Mouse (Mus musculus) left cerebral cortex, postnatal 14 days (tissue): ENCODE measurements around the gene Sdccag8. TPM values are rescaled to one million over a fixed set of nuclear protein-coding genes. Genes with fewer than 3 reads are reported as not detected.
A peak's percentile ranks its signal among the peaks of the same experiment; 100 is the strongest.
"Not testable (repeated sequence)": the region's sequence is repeated elsewhere in the genome, so short reads cannot be mapped to it uniquely, and the experiment has no call there.

Experiments used
- DNase-seq, 2 experiments: peaks; one replicate each; pipeline ENCODE4 v3.0.0; 2021 to 2022; ENCODE audit warnings: low spot score in 2 of 2, mixed read lengths in 1 of 2
- intact Hi-C: fragments of 180-260 bp; cut with DNase I; formaldehyde crosslinking; loops from one replicate; pipeline ENCODE4 v1.15.1; 2025
- total RNA-seq, 2 experiments: library from RNA; stranded (reverse); gene quantifications; 2 replicates each; pipeline ENCODE4 v1.2.3; 2021

Sdccag8 gene
- total RNA-seq, 2 experiments from 2014 or later: 10.6 to 13.6 TPM

DNA sequence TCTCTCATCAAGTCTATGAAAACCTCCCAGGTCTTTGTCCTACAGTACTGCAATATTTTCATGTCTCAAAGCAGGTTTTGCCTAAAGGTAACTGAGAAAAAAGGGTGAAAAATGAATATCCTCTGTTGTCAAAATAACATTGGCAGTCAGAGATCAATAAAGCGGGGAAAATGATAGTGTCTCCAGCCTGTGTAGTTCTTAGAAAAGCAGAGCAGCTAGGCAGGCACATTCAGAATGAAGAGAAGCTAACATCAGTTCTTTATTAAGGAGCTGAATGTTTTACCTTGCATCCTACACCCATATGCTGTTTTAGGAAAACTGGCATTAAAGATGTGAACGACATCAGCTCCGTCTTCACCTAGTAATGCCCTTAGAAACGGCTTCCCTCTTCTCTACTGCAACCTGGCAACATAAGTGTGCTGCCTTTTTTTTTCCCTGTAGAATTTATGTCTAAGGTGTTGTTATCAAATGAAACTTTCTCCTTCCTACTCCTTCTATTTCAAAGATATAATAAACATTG lies 116.6 kb downstream of the Sdccag8 start:
- no peak for DNase-seq
- intact Hi-C loops: loop anchor here (5.0 kb wide), 2 partner anchors 49 to 516 kb away; no protein-coding TSS in a partner anchor

DNA sequence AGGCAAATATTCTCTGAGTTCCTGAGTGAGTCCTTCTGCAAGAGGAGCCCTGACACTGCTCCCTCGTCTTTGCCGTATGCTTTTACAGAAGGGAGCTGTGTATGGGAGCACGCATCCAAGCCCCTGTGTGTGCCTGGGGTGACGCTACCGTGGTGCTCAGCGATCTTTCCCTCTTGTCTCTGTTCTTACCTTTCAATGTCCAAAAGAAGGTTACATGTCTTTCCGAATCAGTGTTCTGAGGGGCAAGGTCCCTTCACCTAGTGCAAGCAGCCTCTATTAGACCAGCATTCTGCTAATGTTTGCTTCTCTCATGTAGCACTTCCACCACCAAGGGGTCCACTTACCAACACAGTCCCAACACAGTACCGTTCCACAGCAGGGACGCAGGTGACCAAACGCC lies 117.1 kb downstream of the Sdccag8 start:
- intact Hi-C loops: loop anchor here (5.0 kb wide), 2 partner anchors 49 to 516 kb away; no protein-coding TSS in a partner anchor
- peak in 1 of 2 experiments; percentile 25 for DNase-seq

DNA sequence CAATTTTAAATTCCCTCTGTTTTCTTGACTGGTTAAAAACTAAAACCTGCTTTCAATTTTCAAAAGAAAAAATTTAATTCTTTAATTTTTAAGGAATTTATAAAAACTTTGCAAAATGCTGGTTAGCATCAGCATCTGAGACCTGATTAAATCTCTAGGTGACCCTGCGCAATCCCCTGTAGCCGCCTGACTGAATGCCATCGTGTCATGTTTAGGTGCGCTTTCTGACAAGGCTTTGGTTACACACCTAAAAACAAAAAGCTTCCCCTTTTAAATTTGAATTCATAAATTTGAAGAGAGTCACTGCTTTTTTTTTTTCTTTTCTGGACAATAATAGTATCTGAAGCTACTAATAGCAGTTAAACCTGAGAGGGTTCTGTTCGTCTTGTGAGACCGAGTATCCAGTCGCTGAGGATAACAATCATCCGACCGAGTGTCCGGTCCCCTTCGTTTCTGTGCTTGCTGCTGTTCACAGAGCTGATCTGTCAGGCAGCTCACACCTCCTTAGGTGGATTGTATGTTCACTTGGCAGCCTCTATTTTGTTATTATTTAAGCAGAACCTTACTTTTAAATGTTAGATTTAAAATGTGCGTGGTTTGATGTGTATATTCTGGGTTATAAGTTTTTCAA lies 118.0 kb downstream of the Sdccag8 start:
- no peak for DNase-seq
- intact Hi-C loops: loop anchor here (5.0 kb wide), 2 partner anchors 50 to 515 kb away; no protein-coding TSS in a partner anchor

DNA sequence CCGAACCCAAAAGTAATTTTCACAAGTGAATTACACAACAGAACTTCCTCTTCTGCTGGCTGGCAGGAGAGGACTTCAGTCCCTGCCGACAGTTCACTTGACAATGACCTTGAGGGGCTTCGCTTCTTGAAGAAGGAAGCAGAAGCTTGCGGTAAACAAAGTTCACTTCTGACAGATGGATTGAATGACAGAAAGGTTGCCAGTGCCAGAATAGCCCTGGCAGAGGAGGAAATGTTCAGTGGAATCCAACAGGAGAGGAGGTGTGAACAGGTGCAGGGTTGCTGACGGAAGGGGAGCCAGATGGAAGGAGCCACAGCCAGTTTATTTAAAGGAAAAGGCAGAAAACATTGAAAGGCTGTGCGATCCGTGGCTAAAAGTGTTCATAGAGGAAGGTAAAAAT lies 118.9 kb downstream of the Sdccag8 start:
- intact Hi-C loops: loop anchor here (5.0 kb wide), 2 partner anchors 51 to 514 kb away; no protein-coding TSS in a partner anchor
- DNase-seq: peak; percentile 64 to 69

DNA sequence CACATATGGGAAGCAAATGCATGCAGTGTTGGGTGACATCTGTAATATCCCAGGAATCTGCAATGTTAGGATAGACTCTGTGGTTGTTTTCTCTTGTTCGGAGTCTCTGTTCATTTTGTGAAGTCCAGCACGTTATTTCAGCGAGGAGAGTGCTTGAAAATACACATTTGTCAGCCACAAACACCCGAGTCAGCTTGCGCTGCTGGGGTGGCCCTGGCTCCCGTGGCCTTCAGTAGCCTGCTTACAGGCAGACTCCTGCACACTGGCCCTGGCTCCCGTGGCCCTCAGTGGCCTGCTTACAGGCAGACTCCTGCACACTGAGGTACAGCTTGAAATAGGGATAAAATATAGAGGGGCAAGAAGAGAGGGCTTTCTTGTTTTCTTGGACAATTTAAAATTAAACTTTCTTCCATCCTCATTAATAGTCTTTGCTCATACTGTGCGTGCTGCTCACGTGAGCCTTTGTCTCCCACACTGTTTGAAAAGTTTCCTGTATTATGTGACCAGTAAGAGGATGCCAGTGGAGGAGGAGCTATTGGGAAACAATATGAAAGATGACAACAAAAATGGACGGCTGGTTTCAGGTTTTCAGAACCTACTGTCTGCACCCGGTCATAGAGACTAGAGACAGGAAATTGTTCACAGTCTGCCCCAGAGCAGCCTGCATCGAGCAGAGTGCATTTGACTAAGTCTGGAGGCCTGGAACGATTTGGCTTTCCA lies 119.7 kb downstream of the Sdccag8 start:
- intact Hi-C loops: loop anchor here (5.0 kb wide), 2 partner anchors 52 to 513 kb away; no protein-coding TSS in a partner anchor
- DNase-seq: no peak

DNA sequence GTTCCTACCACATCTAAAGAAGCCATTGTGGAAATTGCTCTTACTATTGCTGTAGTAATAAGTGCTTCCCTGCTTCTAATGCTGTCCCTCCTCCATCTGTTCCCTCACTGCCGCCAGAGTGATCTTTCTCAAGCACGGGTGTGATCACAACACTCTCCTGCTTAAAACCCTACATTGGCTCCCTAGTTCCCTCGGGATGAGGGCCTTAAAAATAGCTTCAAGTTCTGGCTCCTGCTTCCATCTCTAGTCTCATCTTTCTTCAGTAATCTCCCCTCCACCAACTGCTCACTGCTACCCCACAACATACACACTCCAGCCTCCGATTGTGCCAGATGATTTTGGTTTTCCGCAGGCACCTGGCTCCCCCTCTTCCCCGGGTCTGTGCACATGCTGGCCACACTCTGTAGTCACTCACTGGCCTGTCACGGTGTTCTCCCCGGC lies 125.5 kb downstream of the Sdccag8 start:
- intact Hi-C loops: loop anchor here (10.0 kb wide), 1 partner anchor 405 kb away; no protein-coding TSS in a partner anchor
- peak; percentile 44 to 46 for DNase-seq

DNA sequence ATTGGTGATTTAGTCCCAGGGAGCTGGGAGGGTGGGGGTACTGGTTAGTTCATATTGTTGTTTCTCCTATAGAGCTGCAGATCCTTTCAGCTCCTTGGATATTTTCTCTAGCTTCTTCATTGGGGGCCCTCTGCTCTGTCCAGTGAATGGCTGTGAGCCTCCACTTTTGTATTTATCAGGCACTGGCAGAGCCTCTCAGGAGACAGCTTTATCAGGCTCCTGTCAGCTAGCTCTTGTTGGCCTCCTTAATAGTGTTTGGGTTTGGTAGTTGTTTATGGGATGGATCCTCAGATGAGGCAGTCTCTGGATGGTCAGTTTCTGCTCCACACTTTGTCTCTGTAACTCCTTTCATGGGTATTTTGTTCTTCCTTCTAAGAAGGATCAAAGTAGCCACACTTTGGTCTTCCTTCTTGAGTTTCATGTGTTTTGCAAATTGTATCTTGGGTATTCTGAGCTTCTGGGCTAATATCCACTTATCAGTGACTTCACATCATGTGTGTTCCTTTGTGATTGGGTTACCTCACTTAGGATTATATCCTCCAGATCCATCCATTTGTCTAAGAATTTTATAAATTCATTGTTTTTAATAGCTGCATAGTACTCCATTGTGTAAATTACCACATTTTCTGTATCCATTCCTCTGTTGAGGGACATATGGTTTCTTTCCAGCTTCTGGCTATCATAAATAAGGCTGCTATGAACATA lies 127.0 kb downstream of the Sdccag8 start:
- DNase-seq: not testable (repeated sequence)
- intact Hi-C loops: loop anchor here (10.0 kb wide), 1 partner anchor 403 kb away; no protein-coding TSS in a partner anchor

DNA sequence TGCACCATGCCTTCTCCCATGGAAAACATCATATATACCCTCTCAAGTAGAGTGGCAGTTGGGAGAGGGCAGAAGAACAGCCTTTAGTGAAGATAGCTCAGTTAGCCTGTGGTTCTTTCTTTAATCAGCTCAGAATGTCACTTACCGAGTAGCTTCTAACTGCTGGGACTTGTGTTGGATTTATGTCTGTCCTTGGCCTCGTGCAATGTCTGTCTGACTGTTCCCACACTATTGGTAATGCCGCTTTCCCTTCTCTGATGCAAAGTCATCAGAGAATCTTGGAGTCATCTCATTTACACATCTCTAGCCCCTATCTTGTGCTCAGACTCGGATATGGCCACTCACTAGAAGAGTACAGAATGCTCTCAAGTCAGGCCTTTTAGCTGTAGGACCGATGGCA lies 128.7 kb downstream of the Sdccag8 start:
- intact Hi-C loops: loop anchor here (10.0 kb wide), 1 partner anchor 402 kb away; no protein-coding TSS in a partner anchor

DNA sequence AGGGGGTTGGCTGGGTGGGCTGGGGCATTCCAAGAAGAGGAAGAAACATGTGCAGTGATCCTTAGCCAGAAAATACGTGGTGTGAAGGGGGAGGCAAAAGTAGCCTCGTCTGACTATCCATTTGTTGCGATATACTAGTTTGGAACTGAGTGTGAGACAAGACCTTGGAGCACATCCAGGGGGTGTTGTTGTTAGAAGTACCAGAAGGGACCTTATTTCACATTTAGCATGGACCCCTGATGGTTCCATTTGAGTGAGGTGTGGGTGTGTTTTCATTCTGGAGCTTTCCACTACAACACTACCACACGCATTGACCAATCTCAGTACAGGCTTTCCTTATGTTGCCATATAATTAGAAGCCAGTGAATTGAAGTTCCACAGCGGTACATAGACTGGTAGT lies 129.5 kb downstream of the Sdccag8 start:
- intact Hi-C loops: loop anchor here (10.0 kb wide), 1 partner anchor 401 kb away; no protein-coding TSS in a partner anchor
- DNase-seq: no peak

More for the DNA sequence above, 128.7 kb downstream of the Sdccag8 start:
- no peak for DNase-seq

DNA sequence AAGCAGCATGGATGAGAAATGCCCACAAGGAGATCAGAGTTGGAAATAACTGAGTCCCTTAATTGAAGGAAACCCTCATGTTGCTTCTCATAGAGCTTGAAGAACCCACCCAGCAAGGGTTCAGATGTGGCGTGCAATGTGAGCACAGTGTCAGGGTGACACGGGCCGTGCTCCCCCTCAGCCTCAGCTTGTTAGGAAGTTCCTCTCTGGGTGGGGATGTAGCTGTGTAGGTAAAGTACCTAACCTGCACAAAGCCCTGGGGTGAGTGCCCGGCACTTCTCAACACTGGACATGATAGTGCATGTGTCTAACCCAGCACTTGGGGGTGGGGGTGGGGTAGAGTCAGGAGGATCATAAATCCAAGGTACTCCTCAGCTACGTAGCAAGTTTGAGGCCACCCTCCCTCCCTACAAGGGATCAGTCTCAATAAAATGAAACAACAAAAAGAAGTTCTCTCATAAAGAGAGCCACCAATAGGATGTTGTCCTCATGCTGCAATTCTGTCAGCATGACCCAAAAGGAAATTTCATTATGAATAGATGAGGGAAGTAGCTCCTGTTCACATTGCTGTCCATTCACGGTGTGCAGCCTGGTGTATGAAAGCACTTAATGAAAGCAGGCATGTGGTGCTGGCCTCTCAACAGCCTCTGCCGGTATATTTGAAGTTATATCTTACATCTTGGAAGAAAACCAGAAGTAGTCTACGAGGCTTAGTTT lies 130.2 kb downstream of the Sdccag8 start:
- intact Hi-C loops: loop anchor here (5.0 to 10.0 kb wide), 2 partner anchors 43 to 400 kb away; no protein-coding TSS in a partner anchor

DNA sequence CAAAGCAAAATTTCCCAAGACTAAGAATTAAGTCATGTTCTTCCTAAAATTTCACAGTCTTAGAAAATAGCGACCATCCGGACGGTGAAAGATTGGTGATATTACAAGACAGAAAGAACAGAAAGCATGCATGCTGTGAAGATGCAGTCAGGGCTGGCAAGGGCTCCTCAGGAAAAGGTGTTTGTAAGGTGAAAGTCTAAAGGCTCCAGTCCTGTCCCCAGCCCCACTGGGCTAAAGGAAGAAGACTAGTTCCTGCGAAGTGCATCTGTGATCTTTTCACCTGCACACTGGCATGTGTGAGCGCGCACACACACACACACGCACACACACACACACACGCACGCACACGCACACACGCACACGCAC lies 130.7 kb downstream of the Sdccag8 start:
- DNase-seq: no peak

More for the DNA sequence above, 130.2 kb downstream of the Sdccag8 start:
- DNase-seq: no peak

DNA sequence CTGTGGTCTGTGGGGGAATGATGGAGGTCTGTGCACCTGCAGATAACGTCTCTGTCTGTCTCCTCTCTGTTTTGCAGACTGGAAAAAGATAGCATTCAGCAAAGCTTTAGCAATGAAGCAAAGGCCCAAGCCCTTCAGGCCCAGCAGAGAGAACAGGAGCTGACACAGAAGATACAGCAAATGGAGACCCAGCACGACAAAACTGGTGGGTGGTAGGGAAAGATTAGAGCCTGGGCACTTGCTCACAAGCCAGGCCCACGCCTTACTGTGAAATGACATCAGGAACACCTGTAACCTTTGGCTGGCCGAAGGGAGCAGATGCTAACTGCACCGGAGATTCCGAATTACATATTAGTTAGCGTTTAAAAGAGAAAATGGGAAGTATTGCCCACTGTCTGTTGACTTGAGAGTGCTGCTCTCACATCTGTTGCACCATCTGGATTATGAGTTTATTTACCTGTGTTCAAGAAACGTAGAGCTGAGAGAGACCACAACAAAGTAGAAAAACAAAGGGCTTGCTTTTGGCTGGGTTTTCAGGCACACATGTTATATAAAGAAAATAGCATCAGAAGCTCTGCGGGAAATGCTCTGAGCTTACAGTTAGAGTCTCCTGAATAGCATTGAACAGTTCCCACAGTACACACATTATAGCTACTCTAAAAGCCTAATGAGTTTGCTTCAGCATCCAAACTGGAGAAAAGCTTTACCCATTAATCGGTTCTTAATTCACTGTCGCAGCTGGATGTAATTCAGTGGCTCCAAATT lies 131.8 kb downstream of the Sdccag8 start:
- intact Hi-C loops: loop anchor here (5.0 to 10.0 kb wide), 2 partner anchors 41 to 399 kb away; no protein-coding TSS in a partner anchor
- DNase-seq: no peak

More for the DNA sequence above, 130.7 kb downstream of the Sdccag8 start:
- intact Hi-C loops: loop anchor here (5.0 to 10.0 kb wide), 2 partner anchors 42 to 400 kb away; no protein-coding TSS in a partner anchor

DNA sequence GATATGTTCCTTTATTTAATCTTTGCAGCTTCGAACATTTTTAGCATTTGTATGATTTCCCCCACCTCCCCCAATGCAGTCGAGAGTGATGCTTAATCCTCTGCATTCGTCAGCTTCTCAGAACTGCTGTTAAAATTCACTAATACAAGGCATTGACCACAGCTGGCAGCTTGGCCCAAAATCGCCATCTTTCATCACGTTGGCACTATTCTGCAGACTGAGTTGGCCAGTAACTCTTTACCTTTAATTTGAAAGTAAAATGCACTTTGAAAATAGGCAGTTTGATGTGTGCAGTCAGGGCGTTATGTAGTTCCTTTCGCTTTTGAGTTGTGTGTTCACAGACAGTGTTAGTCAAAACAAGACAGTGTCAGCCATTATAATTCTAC lies 132.3 kb downstream of the Sdccag8 start:
- intact Hi-C loops: loop anchor here (5.0 to 10.0 kb wide), 2 partner anchors 41 to 398 kb away; no protein-coding TSS in a partner anchor
- no peak for DNase-seq

DNA sequence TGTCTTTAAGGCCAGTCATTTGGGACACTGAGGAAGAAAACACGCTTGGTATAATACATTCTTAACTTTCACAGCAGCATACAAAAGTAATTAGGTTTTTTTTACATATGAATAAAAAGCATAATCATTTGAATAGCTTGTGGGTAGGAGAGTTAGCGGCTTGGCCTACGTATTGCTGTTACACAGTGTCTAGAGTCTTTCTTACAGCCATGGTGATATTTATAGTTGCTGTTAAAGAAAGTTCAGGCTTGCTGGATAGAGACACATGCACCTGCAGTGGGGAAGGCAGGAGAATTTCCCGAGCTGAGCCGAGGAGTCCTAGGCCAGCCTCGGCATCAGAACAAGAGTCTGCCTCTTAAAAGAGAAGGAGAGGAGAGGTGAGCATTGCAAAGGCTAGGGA lies 134.4 kb downstream of the Sdccag8 start:
- intact Hi-C loops: loop anchor here (5.0 to 10.0 kb wide), 2 partner anchors 38 to 396 kb away; no protein-coding TSS in a partner anchor

DNA sequence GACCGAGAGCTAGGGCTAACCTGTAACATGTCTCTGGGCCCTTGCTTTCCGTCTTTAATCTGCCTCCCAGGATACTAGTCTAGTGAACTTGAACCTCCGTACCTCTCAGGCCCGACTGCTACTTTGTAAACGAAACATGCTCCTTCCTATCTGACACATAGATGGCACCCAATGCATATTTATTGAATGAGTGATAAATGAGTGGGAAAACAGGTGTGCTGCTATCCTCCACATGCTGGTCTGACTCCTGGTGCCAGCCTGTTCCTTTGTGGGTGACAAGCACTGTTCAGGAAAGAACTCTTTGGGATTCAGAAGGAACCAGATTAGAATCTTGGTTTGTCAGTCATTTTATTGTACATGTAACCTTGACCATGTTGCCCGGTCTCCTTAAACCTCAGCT lies 134.9 kb downstream of the Sdccag8 start:
- no peak for DNase-seq
- intact Hi-C loops: loop anchor here (5.0 to 10.0 kb wide), 2 partner anchors 38 to 395 kb away; no protein-coding TSS in a partner anchor

More for the DNA sequence above, 134.4 kb downstream of the Sdccag8 start:
- no peak for DNase-seq

DNA sequence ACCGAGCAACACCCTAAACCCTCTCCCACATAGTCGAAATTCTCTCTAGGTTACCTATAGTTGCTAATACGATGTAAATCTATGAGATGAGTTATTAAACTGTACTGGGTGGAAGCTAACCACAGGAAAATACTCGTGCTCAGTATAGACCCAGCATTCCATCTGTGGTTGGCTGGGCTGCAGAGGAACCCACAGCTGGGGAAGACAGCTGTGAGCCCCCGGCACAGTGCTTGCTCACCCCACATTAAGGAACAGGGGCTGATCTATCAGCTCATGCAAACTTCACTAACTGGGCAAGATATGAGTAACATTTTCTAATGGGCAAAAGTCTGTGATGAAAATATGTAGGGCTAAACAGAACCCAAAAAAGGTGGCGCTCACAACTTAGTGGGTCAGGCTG lies 135.6 kb downstream of the Sdccag8 start:
- intact Hi-C loops: no loop called here
- no peak for DNase-seq

DNA sequence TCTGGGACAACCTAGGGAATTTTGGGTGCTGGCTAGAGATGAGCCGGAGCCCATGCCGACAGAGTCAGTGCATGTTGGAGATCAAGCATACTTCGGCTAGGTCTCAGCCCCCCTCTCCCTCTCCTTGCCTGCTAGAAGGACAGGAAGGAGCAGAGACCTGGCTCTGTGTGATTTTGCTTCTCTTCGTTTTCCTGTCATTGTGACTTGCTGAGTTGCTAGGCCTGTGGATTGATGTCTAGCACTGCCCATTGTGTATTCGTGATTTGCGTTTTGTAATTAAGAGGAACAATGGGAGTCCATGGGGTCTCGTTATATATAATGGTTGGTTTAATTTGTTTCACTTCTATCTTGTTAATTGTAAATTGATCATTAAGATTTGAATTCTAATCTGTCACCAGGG lies 137.4 kb downstream of the Sdccag8 start:
- no peak for DNase-seq
- intact Hi-C loops: no loop called here

DNA sequence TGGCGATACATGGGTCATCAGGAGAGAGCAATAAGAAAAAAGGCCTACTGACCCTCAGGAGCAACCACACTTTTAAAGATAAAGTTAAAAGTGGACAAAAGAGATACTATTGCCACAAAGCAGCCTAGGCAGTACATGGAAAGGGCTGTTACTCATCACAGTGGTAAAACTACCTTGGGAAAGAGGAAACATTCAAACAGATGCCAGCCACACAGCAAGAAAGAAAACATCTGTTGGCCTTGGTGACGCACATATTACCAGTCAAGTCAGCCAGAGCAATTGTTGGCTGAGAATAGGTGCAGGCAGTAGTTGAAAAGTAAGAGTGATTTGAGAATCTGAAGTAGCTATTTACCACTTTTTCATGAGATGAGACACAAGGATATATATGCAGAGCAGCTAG lies 143.9 kb downstream of the Sdccag8 start:
- intact Hi-C loops: no loop called here
- no peak for DNase-seq
